Mouse (Mus musculus) embryonic facial prominence, embryonic 11.5 days (tissue): ENCODE results near the gene Msrb1. TPM values are rescaled to one million over a fixed set of nuclear protein-coding genes. Genes with fewer than 3 reads are reported as not detected.

Experiments used
- ATAC-seq: fragments of 200-750 bp; cut with Nextera tagmentation; replicated peaks from 2 replicates; pipeline ENCODE4 v1.8.0; 2017; ENCODE audit warnings: low read depth; ENCODE audit not compliant: insufficient number of reproducible peaks, low FRiP score, low TSS enrichment
- DNase-seq: peaks from one replicate; pipeline ENCODE4 v3.0.0-alpha.2; 2015; ENCODE audit warnings: low spot score
- H3K27ac ChIP-seq: fragments of 300-500 bp; sonication (generic); replicated peaks from 2 replicates; pipeline ENCODE4 v1.5.1; 2014; ENCODE audit warnings: mild to moderate bottlenecking, low read depth, low read length, control low read depth
- H3K27me3 ChIP-seq: fragments of 300-500 bp; sonication (generic); 2 replicates; pipeline ENCODE4 v1.6.1; 2014; ENCODE audit warnings: mild to moderate bottlenecking, low read length, moderate library complexity, mixed read lengths; ENCODE audit not compliant: control insufficient read depth, insufficient read depth
- H3K36me3 ChIP-seq: fragments of 300-500 bp; sonication (generic); replicated peaks from 2 replicates; pipeline ENCODE4 v1.6.1; 2014; ENCODE audit warnings: low read depth, mild to moderate bottlenecking, low read length, moderate library complexity, mixed read lengths; ENCODE audit not compliant: control insufficient read depth, insufficient read depth
- H3K4me1 ChIP-seq: fragments of 300-500 bp; sonication (generic); 2 replicates; pipeline ENCODE4 v1.6.1; 2014; ENCODE audit warnings: low read length, mixed read lengths; ENCODE audit not compliant: control insufficient read depth, insufficient read depth
- H3K4me2 ChIP-seq: fragments of 300-500 bp; sonication (generic); 2 replicates; pipeline ENCODE4 v1.6.1; 2014; ENCODE audit warnings: low read depth, mild to moderate bottlenecking, control low read depth, low read length, moderate library complexity
- H3K4me3 ChIP-seq: fragments of 300-500 bp; sonication (generic); 2 replicates; pipeline ENCODE4 v1.5.1; 2014; ENCODE audit warnings: low read depth, low read length, control low read depth
- H3K9ac ChIP-seq: fragments of 300-500 bp; sonication (generic); replicated peaks from 2 replicates; pipeline ENCODE4 v1.6.1; 2014; ENCODE audit warnings: mild to moderate bottlenecking, control low read depth, low read length
- H3K9me3 ChIP-seq: fragments of 300-500 bp; sonication (generic); replicated peaks from 2 replicates; pipeline ENCODE4 v1.6.1; 2016; ENCODE audit warnings: mild to moderate bottlenecking, low read length, inconsistent platforms, mixed read lengths; ENCODE audit not compliant: control insufficient read depth
- WGBS: fragments of 180-500 bp; shearing (Covaris S2); extraction: QIAGEN DNeasy Blood & Tissue Kit; methylation state at CpG from one replicate; pipeline ENCODE4 v1.1.7; 2014; 5-methylcytosine and 5-hydroxymethylcytosine counted together
- polyA plus RNA-seq: library from polyadenylated mRNA; unstranded; fragments of >200 nt; fragmentation: Nextera tagmentation; extraction: Ambion mirVana; gene quantifications from 2 replicates; pipeline ENCODE4 v1.2.1, GENCODE M21; 2014

The Msrb1 gene
- polyA plus RNA-seq, 1 experiment from 2014 or later: 24.3 TPM

DNA sequence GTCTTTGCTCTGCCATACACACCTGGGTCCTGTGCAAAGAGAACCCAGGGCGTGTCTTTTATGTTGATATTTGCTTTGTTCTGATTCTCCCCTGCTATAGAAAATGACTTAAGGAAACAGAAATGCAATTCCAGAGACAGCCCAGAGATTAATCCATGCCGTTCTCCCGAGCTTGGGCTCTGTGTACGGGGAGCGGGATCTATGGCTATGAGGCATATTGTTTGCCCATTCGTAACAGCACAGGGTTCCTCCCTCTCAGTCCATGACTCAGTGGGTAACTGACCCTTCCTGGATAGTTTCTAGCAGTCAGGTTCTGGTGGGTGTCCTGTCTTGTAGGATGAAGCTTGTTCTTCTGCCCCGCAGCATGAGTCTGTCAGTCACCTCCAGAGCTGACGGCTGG, 38.7 kb downstream of the Msrb1 start:
- no peak for ATAC-seq
- no peaks in the 10 kb centered on the region for H3K36me3 ChIP-seq
- H3K9ac ChIP-seq: no peak overlapping the region
- no peak overlapping the region for H3K4me2 ChIP-seq
- H3K27me3 ChIP-seq: no peaks in the 10 kb centered on the region
- H3K27ac ChIP-seq: no peak overlapping the region
- DNase-seq: no peak
- H3K9me3 ChIP-seq: no peaks in the 10 kb centered on the region; the same call in 1 of the 2 replicates
- H3K4me3 ChIP-seq: no peak overlapping the region
- H3K4me1 ChIP-seq: no peaks in the 10 kb centered on the region
- 84% methylated on average over 8 of the region's 8 CpGs for WGBS

GRCm38 (mm10) chr17:24777073-24777472, 40.6 kb downstream of the Msrb1 start:
- 75% methylated on average over 2 of the region's 2 CpGs for WGBS
- no peaks in the 10 kb centered on the region for H3K4me1 ChIP-seq
- DNase-seq: no peak
- H3K9me3 ChIP-seq: no peaks in the 10 kb centered on the region; the same call in 1 of the 2 replicates
- no peak overlapping the region for H3K4me2 ChIP-seq
- H3K36me3 ChIP-seq: no peaks in the 10 kb centered on the region
- ATAC-seq: no peak
- no peak overlapping the region for H3K27ac ChIP-seq
- H3K27me3 ChIP-seq: no peaks in the 10 kb centered on the region
- H3K4me3 ChIP-seq: no peak overlapping the region
- no peak overlapping the region for H3K9ac ChIP-seq

- Histone ChIP-seq H3K4me3 (no peak overlapping the region), H3K27me3 (no peaks in the 10 kb centered on the region), H3K4me2 (no peak overlapping the region), H3K4me1 (no peaks in the 10 kb centered on the region), H3K9me3 (no peaks in the 10 kb centered on the region), H3K27ac (no peak overlapping the region), H3K9ac (no peak overlapping the region), H3K36me3 (no peaks in the 10 kb centered on the region)
- 88% methylated on average over 2 of the region's 2 CpGs for WGBS
- DNase-seq (no peak), ATAC-seq (no peak)
Observed at GRCm38 (mm10) chr17:24780821-24781220, 44.4 kb downstream of the Msrb1 start.

DNA sequence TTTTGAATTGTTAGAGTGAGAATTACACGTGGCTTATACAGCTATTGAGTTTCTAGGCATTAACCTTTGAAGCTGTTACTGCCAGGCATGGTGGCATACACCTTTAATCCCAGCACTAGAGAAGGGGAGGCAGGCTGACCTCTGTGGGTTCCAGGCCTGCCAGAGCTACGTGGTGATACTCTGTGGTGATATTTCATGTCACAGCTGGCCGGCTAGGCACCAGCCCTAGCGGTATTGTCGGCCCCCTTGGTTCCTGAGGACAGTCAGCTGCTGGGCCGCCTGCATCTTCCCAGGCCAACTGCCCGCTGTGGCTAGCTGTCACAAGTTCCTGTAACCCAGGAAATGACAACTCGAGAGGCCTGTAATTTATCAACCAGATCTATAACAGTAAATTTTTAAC, 55.7 kb downstream of the Msrb1 start:
- Histone ChIP-seq H3K4me2 (no peak overlapping the region), H3K4me1 (no peaks in the 10 kb centered on the region), H3K27me3 (no peaks in the 10 kb centered on the region), H3K27ac (no peak overlapping the region), H3K9ac (no peak overlapping the region), H3K36me3 (no peaks in the 10 kb centered on the region), H3K9me3 (no peaks in the 10 kb centered on the region), H3K4me3 (no peak overlapping the region)
- WGBS: 70% methylated on average over 8 of the region's 8 CpGs
- ATAC-seq: no peak
- DNase-seq: no peak

Other genes with a start within 250 kb of the Msrb1 start
- 2.6 and 2.8 TPM in 2 replicates for gene Caskin1, start 248.0 kb upstream of the Msrb1 start, polyA plus RNA-seq
- 86.1 and 88.2 TPM in 2 replicates for gene Traf7, start 208.7 kb upstream of the Msrb1 start, polyA plus RNA-seq
- 1.4 and 1.8 TPM in 2 replicates for gene Rab26, start 202.4 kb upstream of the Msrb1 start, polyA plus RNA-seq
- 9.6 and 16.6 TPM in 2 replicates for gene Pkd1, start 186.8 kb upstream of the Msrb1 start, polyA plus RNA-seq
- 46.2 and 56.4 TPM in 2 replicates for gene Tsc2, start 104.0 kb upstream of the Msrb1 start, polyA plus RNA-seq
- 18.6 and 22.9 TPM in 2 replicates for gene Nthl1, start 104.0 kb upstream of the Msrb1 start, polyA plus RNA-seq
- gene Slc9a3r2, start 86.3 kb upstream of the Msrb1 start, polyA plus RNA-seq: 48.3 and 50.2 TPM in 2 replicates
- gene Npw, start 78.2 kb upstream of the Msrb1 start, polyA plus RNA-seq: 0.48 TPM in 1 of 2 replicates, not detected in the other
- gene Zfp598, start 67.0 kb upstream of the Msrb1 start, polyA plus RNA-seq: 24.1 and 26.6 TPM in 2 replicates
- 6.2 and 6.6 TPM in 2 replicates for gene Syngr3, start 46.7 kb upstream of the Msrb1 start, polyA plus RNA-seq
- gene Gfer, start 40.5 kb upstream of the Msrb1 start, polyA plus RNA-seq: 46.8 and 52.4 TPM in 2 replicates
- 1.1 and 2.7 TPM in 2 replicates for gene Noxo1, start 40.4 kb upstream of the Msrb1 start, polyA plus RNA-seq
- 96.3 and 102 TPM in 2 replicates for gene Tbl3, start 29.0 kb upstream of the Msrb1 start, polyA plus RNA-seq
- 0.18 and 0.24 TPM in 2 replicates for gene Rnf151, start 18.6 kb upstream of the Msrb1 start, polyA plus RNA-seq
- 1,371 and 1,480 TPM in 2 replicates for gene Rps2, start 18.5 kb upstream of the Msrb1 start, polyA plus RNA-seq
- gene Ndufb10, start 12.2 kb upstream of the Msrb1 start, polyA plus RNA-seq: 191 and 217 TPM in 2 replicates
- not detected in 2 replicates for gene Rpl3l, start 8.8 kb upstream of the Msrb1 start, polyA plus RNA-seq
- gene Hs3st6, start 16.3 kb downstream of the Msrb1 start, polyA plus RNA-seq: 4.3 and 4.7 TPM in 2 replicates
- gene Meiob, start 67.6 kb downstream of the Msrb1 start, polyA plus RNA-seq: not detected in 2 replicates
- 23.2 and 24.1 TPM in 2 replicates for gene Hagh, start 103.5 kb downstream of the Msrb1 start, polyA plus RNA-seq
- 21.7 and 23.0 TPM in 2 replicates for gene Fahd1, start 113.7 kb downstream of the Msrb1 start, polyA plus RNA-seq
- gene Igfals, start 129.4 kb downstream of the Msrb1 start, polyA plus RNA-seq: 0.14 TPM in 2 replicates
- gene Nubp2, start 149.7 kb downstream of the Msrb1 start, polyA plus RNA-seq: 61.0 and 63.9 TPM in 2 replicates
- 34.8 and 39.8 TPM in 2 replicates for gene Spsb3, start 150.0 kb downstream of the Msrb1 start, polyA plus RNA-seq
- 15.9 and 18.2 TPM in 2 replicates for gene Eme2, start 158.4 kb downstream of the Msrb1 start, polyA plus RNA-seq
- 68.6 and 84.7 TPM in 2 replicates for gene Mrps34, start 158.5 kb downstream of the Msrb1 start, polyA plus RNA-seq
- 49.4 and 52.8 TPM in 2 replicates for gene Nme3, start 159.9 kb downstream of the Msrb1 start, polyA plus RNA-seq
- 22.9 and 26.2 TPM in 2 replicates for gene Mapk8ip3, start 200.3 kb downstream of the Msrb1 start, polyA plus RNA-seq
- 245 and 249 TPM in 2 replicates for gene Jpt2, start 224.0 kb downstream of the Msrb1 start, polyA plus RNA-seq